Mouse (Mus musculus): ENCODE measurements around the gene Rara.

- TF ChIP-seq EP300 (IDR thresholded peaks at IDR 0.05; ENCODE audit: low read length) (no peak), POLR2A (IDR thresholded peaks at IDR 0.05; ENCODE audit: low read depth, low read length) (no peak), MYC (IDR thresholded peaks at IDR 0.05; ENCODE audit: low read depth, low read length) (no peak), MAFK (IDR thresholded peaks at IDR 0.05; ENCODE audit: insufficient replicate concordance, low read length) (no peak), CTCF (conservative IDR thresholded peaks at IDR 0.05 in 1 of 2, IDR thresholded peaks at IDR 0.05 in 1 of 2; ENCODE audit: low read depth in 2 of 2, low read length in 2 of 2) (no peak), ZKSCAN1 (IDR thresholded peaks at IDR 0.05; ENCODE audit: borderline replicate concordance, low read depth, low read length) (no peak)
These were observed 33.5 kb downstream of the Rara start for GRCm38 (mm10) chr11:98961051-98961592.

Data from CH12.LX (cell line).